In the genomic region with DNA sequence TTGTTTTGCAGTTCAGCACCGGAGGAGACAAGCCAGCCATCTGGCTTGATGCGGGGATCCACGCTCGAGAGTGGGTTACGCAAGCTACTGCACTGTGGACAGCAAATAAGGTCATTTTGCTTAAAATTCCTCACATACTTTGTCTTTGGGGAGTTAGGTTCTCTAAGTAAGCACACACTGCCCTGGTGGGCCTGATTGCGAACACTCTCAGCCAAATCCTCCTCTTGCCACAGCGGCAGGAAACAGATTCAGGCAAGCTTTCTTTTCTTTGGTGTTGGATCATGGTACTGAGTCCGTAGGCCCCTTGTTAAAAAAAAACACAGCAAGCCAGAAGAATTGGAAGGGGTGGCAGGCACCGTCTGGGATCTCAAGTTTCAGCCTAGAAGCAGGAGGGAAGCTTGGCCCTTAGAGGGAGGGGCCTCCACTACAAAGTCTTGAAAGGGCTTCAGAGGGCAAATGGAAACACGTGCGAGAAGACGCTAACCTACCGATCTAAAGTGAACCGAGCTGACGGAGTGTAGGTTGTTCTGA, we compare ENCODE assay signal across 10 mouse cellular contexts. TPM values are rescaled to one million over a fixed set of nuclear protein-coding genes. Genes with fewer than 3 reads are reported as not detected.
DNase-seq lines count a peak whose midpoint lies in the region; ATAC-seq and TF ChIP-seq lines count a peak whose summit lies in the region.
"Had no signal": no experiment of that assay in that cellular context is flagged by ENCODE, and none has a peak within 500 bp of the region (broad histone marks: within the 10 kb centered on the region; RNA-seq: fewer than 3 reads in every experiment).

No protein-coding gene starts in this region.

- intact Hi-C loops in left cerebral cortex, postnatal 14 days (cut with DNase I): loop anchor here (5.0 kb wide), 1 partner anchor 87 kb away; no protein-coding TSS in a partner anchor

- no peak overlapping the region for H3K4me3 ChIP-seq in heart, embryonic 11.5 days (ENCODE audit: low read depth, low read length)
- no peak overlapping the region; the same call in 1 of the 2 replicates for H3K4me3 ChIP-seq in lung, postnatal 0 days (ENCODE audit: low read depth, low read length)

- no peaks in the 10 kb centered on the region for H3K27me3 ChIP-seq in heart, embryonic 11.5 days (ENCODE audit: control insufficient read depth, insufficient read depth, low read length)
- no peaks in the 10 kb centered on the region for H3K27me3 ChIP-seq in lung, postnatal 0 days (replicated peaks; ENCODE audit: insufficient read depth, low read length)
- H3K27me3 ChIP-seq: CH12.LX had no signal

- 0 out of 2 replicates have a peak overlapping the region, but pooled peaks have one; percentile 22 for H3K4me2 ChIP-seq in heart, embryonic 11.5 days
- H3K4me2 ChIP-seq in lung, postnatal 0 days (replicated peaks; ENCODE audit: low read depth, low read length): 0 out of 2 replicates have a peak overlapping the region, but pooled peaks have one; percentile 4

- TF ChIP-seq CTCF in lung, postnatal 0 days (IDR thresholded peaks at IDR 0.05): no peak

- WGBS in heart, embryonic 11.5 days (ENCODE audit: insufficient replicate concordance): 22% methylated on average over 15 of the region's 15 CpGs
- 15% methylated on average over 15 of the region's 15 CpGs for WGBS in lung, postnatal 0 days

- peak overlapping the region; percentile 30 for H3K27ac ChIP-seq in heart, embryonic 11.5 days (ENCODE audit: low read depth, low read length)
- H3K27ac ChIP-seq in lung, postnatal 0 days (ENCODE audit: low read length): peak overlapping the region; percentile 58; the same call in 1 of the 2 replicates

- DNase-seq in gastrocnemius, postnatal 10 days: peak; percentile 25
- no peak for DNase-seq in gastrocnemius, adult 8-10 months (ENCODE audit: low spot score in 2 of 2)
- DNase-seq in adipocyte (ENCODE audit: low spot score): peak; percentile 50
- peak; percentile 74 for DNase-seq in lung, postnatal 0 days (ENCODE audit: low spot score)
- no peak for DNase-seq in spleen, adult 18-20 months
- no peak for DNase-seq in right cerebral cortex, postnatal 10 days (ENCODE audit: low spot score in 2 of 2)
- DNase-seq in left cerebral cortex, postnatal 14 days (ENCODE audit: low spot score in 2 of 2): no peak

- ATAC-seq in heart, embryonic 11.5 days (replicated peaks; ENCODE audit: insufficient number of reproducible peaks, low FRiP score, low TSS enrichment): no peak
- ATAC-seq in lung, postnatal 0 days: no peak

- H3K4me1 ChIP-seq in heart, embryonic 11.5 days (ENCODE audit: control insufficient read depth, insufficient read depth, low read length): peaks cover 39% of the 10 kb centered on the region
- H3K4me1 ChIP-seq in lung, postnatal 0 days (ENCODE audit: insufficient read depth, low read depth, low read length): no peaks in the 10 kb centered on the region

- H3K9ac ChIP-seq in heart, embryonic 11.5 days (ENCODE audit: low read depth, low read length): peak overlapping the region; percentile 43
- no peak overlapping the region for H3K9ac ChIP-seq in lung, postnatal 0 days (replicated peaks; ENCODE audit: low read depth)

- no peak for TF ChIP-seq EP300 in lung, postnatal 0 days (IDR thresholded peaks at IDR 0.05)

- no peaks in the 10 kb centered on the region for H3K36me3 ChIP-seq in heart, embryonic 11.5 days (ENCODE audit: control insufficient read depth, insufficient read depth, low read length)
- H3K36me3 ChIP-seq in lung, postnatal 0 days (ENCODE audit: insufficient read depth, low read length): no peaks in the 10 kb centered on the region

- no peaks in the 10 kb centered on the region for H3K9me3 ChIP-seq in heart, embryonic 11.5 days (replicated peaks; ENCODE audit: control insufficient read depth, low read length)
- no peaks in the 10 kb centered on the region for H3K9me3 ChIP-seq in lung, postnatal 0 days (ENCODE audit: low read length)

RNA-seq across cellular contexts. Expression of a gene that starts 7.9 kb away (rescaled TPM):
- total RNA-seq in gastrocnemius, postnatal 10 days (2021): 1 to 10 TPM; 1.2 to 1.6 TPM
- total RNA-seq in gastrocnemius, adult 8-10 months (2022): under 1 TPM in 1 of 4 experiments, not detected in 3; 0.21 TPM
- 8.3 and 11.7 TPM in 2 replicates for polyA plus RNA-seq in heart, embryonic 11.5 days (2014; fragmentation: Nextera tagmentation; extraction: Ambion mirVana)
- polyA plus RNA-seq in lung, postnatal 0 days (2015; fragmentation: Nextera tagmentation; extraction: Ambion mirVana): 2.7 and 3.0 TPM in 2 replicates
- total RNA-seq in left cerebral cortex, postnatal 14 days (2021): 1 to 10 TPM; 2.1 to 3.3 TPM
- total RNA-seq: CH12.LX had no signal

RNA-seq across cellular contexts. Expression of a gene that starts 18.9 kb away (rescaled TPM):
- total RNA-seq in gastrocnemius, postnatal 10 days (2021): 1 to 10 TPM in 1 of 2 experiments, under 1 TPM in 1; 0.80 to 1.2 TPM
- total RNA-seq in gastrocnemius, adult 8-10 months (2022): not detected
- 2.4 TPM in 2 replicates for polyA plus RNA-seq in heart, embryonic 11.5 days (2014; fragmentation: Nextera tagmentation; extraction: Ambion mirVana)
- 0.05 and 0.07 TPM in 2 replicates for polyA plus RNA-seq in lung, postnatal 0 days (2015; fragmentation: Nextera tagmentation; extraction: Ambion mirVana)
- under 1 TPM; 0.15 to 0.19 TPM for total RNA-seq in left cerebral cortex, postnatal 14 days (2021)
- total RNA-seq: CH12.LX had no signal
- polyA plus RNA-seq: small intestine, adult 2 months had no signal

RNA-seq across cellular contexts. Expression of a gene that starts 39.6 kb away (rescaled TPM):
- under 1 TPM; 0.21 to 0.56 TPM for total RNA-seq in gastrocnemius, postnatal 10 days (2021)
- total RNA-seq in gastrocnemius, adult 8-10 months (2022): under 1 TPM in 1 of 4 experiments, not detected in 3; 0.36 TPM
- 0.62 TPM in 1 of 2 replicates, not detected in the other for polyA plus RNA-seq in heart, embryonic 11.5 days (2014; fragmentation: Nextera tagmentation; extraction: Ambion mirVana)
- 0.12 TPM in 1 of 2 replicates, not detected in the other for polyA plus RNA-seq in lung, postnatal 0 days (2015; fragmentation: Nextera tagmentation; extraction: Ambion mirVana)
- 1 to 10 TPM in 1 of 2 experiments, under 1 TPM in 1; 0.25 to 1.3 TPM for total RNA-seq in left cerebral cortex, postnatal 14 days (2021)
- polyA plus RNA-seq: small intestine, adult 2 months had no signal

RNA-seq across cellular contexts. Expression of a gene that starts 39.7 kb away (rescaled TPM):
- total RNA-seq in gastrocnemius, postnatal 10 days (2021): 10 to 100 TPM; 10.5 to 12.1 TPM
- 10 to 100 TPM in 3 of 4 experiments, 1 to 10 TPM in 1; 9.2 to 12.5 (median 10.6) TPM for total RNA-seq in gastrocnemius, adult 8-10 months (2022)
- 29.3 and 30.9 TPM in 2 replicates for polyA plus RNA-seq in heart, embryonic 11.5 days (2014; fragmentation: Nextera tagmentation; extraction: Ambion mirVana)
- polyA plus RNA-seq in lung, postnatal 0 days (2015; fragmentation: Nextera tagmentation; extraction: Ambion mirVana): 14.6 TPM in 2 replicates
- total RNA-seq in left cerebral cortex, postnatal 14 days (2021): 10 to 100 TPM; 16.1 to 16.4 TPM

Comparison
In these comparisons a context has a peak if more than half of its experiments do, and no peak if none do; other contexts are left out.
1. DNase-seq: peak in gastrocnemius, postnatal 10 days (single experiment), adipocyte (single experiment) and lung, postnatal 0 days (single experiment); none in gastrocnemius, adult 8-10 months (0 of 2), spleen, adult 18-20 months (0 of 2), right cerebral cortex, postnatal 10 days (0 of 2) and left cerebral cortex, postnatal 14 days (0 of 2).